Mouse (Mus musculus) brain, adult 2 months (tissue): ENCODE data around the gene Plxdc1.

ENCODE experiments used
- DNase-seq: peaks from one replicate; pipeline ENCODE4 v3.0.0; 2011; ENCODE audit warnings: low read depth, low spot score

The Plxdc1 gene

DNA sequence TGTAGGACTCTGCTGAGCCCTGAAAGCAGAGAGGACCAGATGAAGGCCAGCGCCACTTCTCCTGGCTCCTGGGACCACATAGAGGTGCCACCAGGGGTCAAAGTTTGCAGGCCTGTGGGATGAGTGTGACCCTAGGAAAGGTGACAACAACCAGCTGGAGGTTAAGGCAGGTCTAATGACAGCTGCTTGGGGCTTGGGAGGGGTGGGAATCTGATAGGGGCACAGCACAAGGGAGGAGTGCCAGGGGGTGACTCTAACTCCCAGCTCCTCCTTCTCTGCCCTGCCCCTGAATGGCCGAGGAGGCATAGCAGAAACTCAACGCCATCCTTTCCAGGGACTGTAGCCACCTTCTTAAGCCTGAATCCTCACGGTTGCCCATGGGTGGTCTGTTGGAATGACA lies 30.6 kb upstream of the Plxdc1 start:
- no peak for DNase-seq

DNA sequence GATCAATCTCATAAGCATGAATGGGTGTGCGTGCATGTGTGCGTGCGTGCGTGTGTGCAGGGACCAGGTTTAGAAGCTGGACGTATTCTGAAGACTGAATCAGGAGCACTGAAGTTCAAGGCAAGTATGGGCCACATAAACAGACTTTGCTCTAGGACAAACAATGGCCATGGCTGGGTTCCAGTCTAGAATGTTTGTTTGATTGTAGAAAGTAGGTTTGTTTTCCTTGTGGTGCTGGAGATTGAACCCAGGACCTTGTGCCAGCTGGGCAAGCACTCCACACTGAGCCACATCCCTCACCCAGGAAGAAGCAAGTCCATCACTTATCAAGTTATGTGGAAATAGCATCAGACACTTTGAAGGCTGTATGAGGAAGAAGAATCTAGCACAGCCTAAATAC lies 29.9 kb upstream of the Plxdc1 start:
- DNase-seq = no peak

DNA sequence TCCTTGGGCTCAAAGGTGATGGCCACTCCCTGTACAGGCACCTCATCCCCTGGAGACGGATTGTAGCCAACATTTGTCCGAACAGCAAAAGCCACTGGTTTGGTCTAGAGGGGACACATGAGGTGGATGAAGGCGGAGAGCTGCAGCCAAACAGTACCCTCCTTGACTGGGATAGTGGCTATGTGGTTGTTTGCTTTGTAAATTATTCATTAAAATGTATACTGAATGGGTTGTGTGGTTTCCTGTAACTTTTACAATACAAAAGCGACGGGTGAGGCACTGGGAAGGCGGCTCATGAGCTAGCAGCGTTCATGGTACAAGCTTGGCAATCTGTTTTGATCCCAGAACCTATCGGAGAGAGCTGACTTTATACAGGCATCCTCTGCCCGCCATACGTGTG lies 26.6 kb upstream of the Plxdc1 start:
- no peak for DNase-seq

DNA sequence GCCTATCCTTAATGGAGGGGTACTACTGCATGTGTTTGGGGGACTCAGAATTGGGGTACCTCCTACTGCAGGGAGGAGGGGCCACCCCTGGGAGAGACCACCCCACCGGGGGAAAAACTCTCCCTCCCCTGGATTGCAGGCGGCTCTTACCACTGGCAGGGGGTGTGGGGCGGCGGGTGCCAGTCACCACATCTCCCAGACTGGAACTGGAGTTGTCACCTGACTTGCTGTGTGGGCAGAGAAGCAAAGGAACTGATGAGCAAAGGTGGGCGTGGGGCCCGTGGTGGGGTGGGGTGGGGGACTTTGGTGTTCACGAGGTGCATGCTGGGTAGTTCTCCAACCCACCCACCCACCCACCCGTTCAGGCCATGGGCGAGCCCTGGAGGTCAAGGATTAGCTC lies 25.5 kb upstream of the Plxdc1 start:
- peak; percentile 80 for DNase-seq

DNA sequence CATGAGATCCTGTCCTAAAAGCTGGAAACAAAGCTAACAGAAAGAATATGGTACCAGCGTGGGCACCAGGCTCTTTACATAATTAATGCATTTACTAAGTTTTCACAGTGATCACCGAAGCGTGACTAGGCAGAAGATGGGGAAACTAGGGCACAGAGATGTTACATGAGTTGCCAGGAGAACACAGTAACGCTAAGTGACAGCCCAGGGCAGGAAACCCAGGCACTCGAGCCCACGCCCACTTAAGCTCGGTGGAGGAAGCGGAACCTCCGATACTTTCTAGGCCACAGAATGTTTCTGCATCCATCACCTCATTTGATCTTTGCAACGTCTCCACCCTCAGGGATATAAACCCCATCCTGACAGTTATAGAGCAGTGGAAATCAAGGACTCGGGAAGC lies 21.8 kb upstream of the Plxdc1 start:
- DNase-seq = peak; percentile 64

DNA sequence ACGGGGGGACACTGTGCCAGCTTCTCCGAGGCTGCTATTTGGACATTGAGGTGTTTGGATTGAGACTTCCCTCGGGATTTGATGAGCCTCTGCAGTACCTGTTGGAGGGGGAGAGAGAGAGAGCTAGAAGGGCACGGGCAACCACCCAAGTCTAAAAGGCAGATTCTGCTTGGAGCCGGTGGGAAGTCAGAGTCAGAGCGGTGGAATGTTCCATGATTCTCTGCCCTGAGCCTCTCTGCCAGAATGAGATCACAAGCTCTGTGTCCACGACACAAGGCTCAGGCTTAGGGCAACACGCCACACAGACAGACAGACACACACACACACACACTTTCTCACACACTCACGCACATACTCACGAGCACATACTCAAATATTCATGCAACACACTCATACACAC lies 19.4 kb upstream of the Plxdc1 start:
- peak; percentile 64 for DNase-seq

DNA sequence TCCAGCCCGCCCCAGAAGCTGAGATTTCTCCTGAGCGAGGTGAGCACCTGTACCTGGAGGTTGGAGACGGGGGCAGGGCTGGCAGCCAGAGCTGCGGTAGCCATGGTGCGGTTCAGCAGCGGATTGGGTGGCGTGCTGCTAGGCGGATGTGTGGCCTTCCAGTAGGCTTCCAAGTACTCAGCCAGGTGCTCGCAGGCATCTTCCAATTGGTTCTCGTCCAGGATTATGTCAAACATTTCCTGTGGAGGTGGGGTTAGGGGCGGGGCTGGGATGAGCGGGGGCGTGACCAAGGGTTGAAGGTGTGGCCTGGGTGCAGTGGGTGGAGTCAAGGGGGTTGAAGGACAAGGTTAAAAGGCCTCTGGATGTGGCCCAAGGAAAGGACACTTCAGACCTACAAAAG lies 18.8 kb upstream of the Plxdc1 start:
- DNase-seq = peak; percentile 47

DNA sequence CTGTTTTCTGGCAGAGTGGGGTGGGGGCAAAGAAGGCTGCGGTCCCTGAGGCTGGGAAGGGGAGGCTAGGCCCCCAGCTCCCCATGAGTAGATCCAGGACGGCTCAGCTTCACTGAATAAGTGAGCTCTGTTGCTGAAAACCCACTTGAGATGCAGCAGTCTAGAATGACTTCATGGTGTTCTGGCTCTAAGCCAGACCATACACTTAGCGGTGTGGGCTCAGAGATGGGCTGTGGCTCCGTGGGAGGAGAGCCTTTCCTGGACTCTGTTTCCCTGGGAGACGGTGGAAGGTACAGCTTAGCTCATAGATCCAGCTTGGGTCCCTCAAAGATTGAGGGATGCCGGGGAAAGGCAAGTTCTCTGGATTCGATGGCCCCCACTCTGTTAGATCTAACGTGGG lies 17.9 kb upstream of the Plxdc1 start:
- peak; percentile 86 for DNase-seq

DNA sequence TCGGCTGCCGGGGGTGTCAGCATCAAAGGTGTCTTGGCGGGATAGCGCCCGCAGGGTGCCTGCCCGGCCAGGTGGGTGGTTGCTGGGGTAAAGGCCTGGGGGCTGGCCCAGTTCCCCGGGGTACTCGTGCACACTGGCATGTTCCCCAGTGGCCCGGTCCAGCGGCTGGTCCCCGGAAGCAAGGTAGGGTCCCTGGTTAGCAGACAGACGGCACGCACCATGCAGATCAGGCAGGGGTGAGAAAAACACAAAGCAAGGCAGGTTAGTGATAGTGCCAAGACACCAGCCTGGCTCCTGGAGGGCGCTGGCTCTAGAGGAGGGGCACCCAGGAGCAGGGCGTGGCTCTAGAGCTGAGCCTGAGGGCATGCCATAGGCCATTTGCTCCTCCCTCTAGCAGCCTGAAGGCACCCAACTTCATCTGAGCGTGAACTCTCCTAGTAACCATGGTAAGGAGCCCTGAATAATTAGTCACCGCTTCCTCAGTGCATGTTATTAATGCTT lies 17.0 kb upstream of the Plxdc1 start:
- peak; percentile 68 for DNase-seq

DNA sequence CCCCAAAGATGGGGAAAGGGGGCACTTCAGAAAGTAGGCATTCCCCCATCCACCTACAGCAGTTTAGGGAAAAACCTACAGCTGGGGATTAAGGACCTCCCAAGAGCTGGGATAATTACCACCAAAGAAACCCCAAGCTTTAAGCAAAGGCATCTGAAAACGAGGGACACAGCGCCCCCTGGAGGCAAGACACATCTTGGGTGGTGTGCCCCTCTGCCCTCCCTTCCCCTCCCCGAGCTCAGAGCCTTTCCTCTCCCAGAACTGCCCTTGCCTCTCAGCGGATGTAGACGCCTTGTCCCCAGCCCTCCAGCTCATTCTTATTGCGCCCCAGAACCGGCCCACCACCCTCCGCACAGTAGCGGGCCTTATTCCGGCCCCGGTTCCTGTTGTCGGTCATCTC lies 16.4 kb upstream of the Plxdc1 start:
- DNase-seq = peak; percentile 88

DNA sequence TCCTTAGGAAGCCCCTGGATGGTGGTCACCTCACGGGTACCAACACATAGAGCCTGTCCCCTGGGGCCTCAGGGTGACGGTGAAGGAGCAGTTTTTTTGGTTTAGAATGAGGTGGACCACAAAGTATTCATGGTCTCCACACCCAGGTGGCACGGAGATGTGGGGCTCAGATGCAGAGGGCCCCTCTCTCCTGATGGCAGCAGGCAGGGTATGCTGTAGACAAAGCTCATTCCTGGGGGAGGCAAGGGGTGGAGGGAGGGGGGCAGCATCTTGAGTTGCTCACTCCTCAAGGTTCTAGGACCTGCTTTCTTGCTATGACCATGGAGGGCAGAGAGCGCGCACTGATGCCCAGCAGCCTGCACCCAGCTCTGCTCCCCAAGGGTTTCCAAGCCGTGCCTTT lies 15.7 kb upstream of the Plxdc1 start:
- DNase-seq = no peak

DNA sequence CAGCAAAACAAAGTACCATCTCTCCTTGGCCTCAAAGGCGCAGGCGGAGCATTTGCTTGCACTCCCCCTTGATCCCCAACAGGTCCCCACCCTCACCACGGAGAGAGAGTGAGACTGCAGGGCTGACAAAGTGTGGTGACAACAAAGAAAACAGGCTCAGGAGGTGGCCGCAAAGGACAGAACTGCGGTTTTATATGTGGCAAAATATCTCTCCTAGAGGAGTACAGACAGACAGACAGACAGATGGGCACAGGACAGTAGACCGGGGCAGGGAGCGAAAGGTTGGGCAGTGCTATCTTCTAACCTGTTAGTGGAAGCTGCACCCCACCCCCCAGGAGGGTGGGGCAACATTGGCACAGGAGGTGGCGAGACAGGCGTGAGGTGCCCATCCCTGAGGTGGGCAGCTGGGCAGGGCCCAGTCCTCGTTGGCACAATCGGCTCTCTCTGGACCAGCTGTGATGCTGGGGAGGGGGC lies 15.1 kb upstream of the Plxdc1 start:
- no peak for DNase-seq

DNA sequence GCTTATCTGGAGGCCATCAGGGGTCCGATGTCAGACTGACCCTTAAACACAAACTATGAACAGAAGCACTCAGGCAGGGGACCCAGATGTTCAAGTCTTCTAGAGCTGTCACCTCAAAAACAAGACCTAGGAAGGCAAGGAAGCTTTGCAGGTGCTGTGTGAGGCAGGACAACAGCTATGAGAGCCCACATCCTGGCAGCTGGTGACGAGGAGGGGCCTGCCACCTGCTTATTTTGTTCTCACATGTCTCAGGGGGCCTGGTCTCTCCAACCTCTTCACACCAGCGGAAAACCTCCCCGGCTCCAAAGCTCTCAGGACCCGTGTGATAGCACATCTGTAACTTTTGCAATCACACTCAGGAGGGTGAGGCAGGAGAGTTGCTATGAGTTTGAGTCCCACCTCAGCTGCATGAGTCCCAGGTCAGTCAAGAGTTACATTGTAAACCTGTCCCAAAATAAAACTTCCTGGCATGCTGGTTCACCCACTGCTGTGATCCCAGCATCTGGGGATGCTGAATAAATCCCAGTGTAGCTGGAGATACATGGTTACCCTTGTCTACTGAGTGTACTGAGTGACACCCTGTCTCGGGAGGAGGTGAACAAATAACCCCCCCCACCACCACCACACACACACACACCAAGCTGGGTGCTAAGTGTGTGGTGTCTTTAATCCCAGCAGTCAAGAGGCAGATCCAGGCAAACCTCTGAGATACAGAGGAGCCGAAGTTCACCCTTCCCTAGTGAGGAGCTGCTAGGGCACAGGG lies 14.3 kb upstream of the Plxdc1 start:
- DNase-seq = no peak

DNA sequence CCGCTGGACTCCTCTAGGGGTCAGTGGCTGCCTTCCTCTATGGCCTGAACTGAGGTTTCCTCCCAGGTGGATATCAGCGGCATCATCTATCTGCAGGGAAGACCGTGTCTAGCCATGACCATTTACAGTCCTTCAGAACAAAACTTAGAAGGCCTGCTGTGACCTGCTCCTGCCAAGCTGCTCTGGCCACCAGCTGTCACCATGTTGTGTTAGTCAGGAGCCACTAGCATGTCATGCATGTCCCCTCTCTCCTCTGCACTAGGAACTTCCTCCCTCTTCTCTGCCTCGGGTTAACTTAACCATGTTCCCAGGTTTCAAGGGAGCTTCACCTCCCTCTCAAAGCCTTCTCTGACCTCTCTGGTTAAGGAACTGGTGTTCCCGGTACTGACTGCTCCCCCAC lies 13.5 kb upstream of the Plxdc1 start:
- no peak for DNase-seq

DNA sequence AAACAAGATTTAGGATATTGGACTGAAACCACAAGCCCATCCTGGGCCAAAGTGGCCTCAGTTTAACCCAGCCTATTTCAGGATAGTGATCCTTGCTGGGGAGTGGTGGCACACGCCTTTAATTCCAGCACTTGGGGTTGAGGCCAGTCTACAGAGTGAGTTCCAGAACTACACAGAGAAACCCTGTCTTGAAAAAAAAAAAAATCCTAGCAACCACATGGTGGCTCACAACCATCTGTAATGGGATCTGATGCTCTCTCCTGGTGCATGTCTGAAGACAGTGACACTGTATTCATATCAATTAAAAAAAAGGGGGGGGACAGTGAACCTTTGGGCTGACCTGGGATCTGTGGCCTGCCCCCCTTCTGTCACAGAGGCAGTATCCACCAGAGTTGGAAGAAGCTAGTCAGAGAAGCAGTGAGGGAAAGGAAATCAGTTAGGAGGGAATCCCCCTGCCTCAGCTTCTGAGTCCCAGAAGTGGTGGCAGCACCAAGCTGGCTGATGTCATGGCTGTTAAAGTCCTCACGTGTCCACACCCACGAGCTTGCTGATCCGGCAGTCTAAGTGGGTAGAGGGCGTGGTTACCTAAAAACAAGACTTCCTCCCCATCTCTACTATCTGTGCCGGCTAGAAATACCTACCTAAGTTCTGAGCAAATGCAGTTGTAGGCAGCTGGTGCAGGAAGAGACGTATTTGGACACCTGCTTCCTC lies 12.8 kb upstream of the Plxdc1 start:
- DNase-seq = peak; percentile 79

DNA sequence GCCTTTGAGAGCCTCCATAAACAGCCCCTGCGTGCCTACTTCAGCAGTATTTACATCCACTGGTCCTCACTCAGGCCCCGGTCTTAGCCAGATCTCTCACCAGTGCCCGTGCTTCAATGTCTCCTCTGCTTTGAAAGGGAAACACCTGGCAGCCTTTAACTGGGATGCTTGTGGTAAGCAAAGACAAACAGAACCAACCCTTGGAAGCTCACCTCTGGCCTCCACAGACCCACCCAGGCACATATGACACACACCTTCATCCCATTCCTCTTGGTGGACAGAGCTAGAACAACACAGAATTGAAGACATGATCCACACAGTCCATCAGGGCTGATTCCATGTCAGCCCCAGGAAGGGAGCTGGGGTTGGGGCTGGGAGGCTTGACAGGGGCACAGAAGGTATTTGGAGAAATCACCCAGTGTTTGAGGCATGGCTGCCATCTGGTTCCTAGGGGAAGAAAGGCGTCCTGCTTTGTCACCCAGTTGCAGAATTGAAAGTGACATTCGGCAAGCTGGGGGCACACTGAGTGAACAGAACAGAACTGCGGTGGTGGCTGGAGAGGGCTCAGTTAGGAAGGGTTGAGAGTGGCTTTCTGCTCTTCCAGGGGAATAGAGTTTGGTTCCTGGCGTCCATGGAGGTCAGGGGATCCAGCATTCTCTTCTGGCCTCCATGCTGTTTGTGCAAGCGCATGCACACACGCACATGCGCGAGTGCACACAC lies 12.0 kb upstream of the Plxdc1 start:
- DNase-seq = no peak

DNA sequence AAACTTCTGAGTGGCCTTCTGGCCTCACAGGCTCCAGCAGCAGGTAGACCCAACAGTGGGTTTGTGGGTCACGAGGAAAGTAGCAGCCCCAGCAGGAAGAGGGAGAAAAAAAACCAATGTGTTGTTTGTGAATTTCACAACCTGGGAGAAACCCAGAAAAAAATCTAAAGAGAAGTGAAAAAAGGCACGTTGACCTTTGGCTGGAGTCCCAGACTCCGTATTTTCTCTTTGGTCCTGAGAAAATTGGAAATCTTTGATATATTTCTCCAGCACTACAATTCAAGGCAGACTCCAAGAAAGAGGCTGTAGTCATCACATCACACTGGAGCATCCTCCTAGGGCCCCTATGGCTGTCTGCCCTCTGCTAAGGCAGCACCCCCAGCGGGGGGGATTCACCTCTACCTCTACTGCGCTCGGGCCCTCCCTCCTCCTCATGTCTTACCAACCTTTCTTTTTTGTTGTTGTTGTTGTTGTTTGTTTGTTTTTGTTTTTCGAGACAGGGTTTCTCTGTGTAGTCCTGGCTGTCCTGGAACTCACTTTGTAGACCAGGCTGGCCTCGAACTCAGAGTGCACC lies 11.2 kb upstream of the Plxdc1 start:
- DNase-seq = no peak

DNA sequence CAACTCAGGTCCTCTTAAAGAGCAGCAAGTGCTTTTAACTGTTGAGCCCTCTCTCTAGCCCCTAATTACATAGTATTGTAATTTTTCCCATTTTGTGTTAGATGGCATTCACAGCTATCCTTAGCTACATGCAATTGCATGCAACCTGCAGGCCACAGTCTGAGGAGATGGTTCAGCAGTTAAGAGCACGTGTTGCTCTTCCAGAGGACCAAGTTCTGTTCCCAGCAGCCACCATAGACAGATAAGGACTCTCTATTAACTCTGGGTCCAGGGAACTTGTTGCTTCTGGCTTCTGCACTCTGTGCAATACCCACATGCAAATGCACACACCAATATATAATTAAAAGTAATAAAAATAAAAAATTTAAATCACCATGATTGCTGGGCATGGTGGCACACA lies 10.4 kb upstream of the Plxdc1 start:
- DNase-seq = no peak

DNA sequence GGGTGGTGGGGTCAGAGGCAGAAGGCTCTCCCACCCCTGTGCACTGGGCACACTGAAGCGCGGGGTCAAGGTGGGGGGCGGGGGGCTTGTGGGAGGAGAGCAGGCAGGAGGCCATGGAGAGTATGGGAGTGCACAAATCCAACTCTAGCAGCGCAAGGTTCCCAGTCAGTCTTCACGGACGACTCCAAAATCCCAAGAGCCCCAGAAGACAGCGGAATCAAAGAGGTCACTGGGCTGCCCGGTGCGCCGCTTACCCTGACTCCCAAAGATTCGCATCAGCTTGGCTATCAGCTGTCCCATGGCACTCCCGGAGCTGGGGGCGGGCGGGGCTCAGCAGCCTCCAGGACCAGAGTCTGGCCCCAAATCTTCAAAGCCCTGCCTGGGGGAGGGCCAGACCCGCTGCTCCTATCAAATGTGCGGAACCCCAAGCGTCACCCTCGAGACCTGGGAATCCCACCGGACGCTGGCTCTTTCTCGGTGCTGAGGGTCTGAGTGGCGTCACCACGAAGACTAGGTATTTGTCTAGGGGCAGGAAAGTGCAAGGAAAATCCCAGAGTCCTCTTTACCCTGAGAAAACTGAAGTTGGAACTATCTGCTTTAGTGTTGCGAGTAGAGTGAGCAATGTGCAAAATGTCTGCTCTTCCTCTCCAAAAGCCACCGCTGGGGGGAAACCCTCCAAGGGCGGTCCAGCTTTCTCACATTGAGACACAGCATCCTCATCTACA lies 9.5 kb upstream of the Plxdc1 start, which contains the start of gene Arl5c:
Arl5c (minus strand) TSS at position 618 of the 725 bp plus-strand sequence.
- no peak for DNase-seq

DNA sequence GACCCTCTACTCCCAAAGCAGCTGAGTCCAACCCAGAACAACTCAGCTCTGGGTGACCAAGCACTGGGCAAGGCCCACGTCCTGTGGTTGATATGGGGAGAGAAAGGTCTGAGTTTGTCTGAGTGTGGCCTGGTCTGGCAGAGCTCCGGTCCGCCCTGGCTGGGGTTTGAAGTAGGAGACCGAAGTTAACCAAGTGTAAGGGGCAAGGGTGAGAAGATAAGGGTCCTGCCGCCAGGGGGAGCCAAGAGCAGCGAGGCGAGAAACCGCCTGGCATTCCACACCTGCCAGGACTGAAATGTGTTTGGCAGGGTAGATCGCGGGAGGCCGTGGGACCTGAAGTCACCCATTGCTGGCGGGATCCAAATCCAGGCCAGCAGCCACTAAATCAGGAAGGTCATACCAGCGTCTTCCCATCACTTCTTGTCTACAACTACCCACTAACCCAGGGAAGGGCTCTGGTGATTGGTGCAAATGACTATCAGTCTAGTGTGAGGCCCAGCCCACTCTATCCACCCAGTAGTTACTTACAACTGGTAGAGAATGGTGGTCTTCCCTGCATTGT lies 8.4 kb upstream of the Plxdc1 start:
- peak; percentile 74 for DNase-seq

DNA sequence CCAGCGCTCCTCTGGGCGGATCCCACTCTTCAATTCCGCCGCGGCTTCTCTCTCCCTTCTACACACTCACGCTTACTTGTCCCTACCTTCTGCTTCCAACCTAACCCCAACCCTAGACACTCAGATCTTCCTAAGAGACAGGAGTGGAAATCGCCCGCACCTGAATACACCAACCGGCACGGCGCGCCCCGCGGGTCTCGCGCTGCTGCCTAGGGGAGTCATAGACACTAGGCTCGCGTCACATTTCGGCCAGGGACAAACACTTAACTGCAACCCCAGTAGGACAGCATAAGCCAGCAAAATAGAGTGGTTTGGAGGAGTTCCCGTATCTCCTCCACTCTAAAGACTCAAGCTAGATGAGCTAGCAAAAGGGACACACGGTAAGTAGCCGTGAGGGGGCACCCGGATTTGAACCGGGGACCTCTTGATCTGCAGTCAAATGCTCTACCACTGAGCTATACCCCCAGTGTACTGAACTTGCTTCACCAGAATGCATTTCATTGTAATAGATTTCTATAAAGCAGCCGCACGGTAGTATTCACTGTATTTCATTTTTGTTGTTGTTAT lies 2.4 kb upstream of the Plxdc1 start:
- peak; percentile 94 for DNase-seq
